Mouse (Mus musculus): ENCODE results near the gene Mtfp1. TPM values are rescaled to one million over a fixed set of nuclear protein-coding genes. Genes with fewer than 3 reads are reported as not detected.
"Not testable (repeated sequence)": the region's sequence is repeated elsewhere in the genome, so short reads cannot be mapped to it uniquely, and the experiment has no call there.

Gene Mtfp1
- polyA plus RNA-seq, 1 experiment from 2014 or later: 10.7 TPM

DNA sequence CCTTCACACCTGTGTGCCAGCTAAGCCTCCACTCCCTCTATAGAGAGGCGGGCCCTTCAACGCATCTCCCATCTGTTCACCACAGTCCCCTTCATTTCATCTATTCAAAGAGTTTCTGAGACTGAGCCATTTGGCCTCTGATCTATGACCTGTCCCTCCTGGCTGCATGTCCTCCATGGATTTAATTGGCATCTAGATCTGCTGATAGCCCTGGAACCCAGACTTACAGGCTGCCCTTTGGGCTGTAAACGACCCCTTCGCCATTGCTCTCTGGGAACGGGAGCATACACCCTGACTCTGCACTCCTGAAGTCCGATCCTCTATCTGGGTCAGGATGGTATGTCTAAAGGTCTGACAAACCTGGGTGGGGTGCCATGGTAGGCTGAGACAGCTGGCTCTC lies 17.6 kb upstream of the Mtfp1 start:
- Histone ChIP-seq H3K9me3 (no peaks in the 10 kb centered on the region), H3K9ac (no peak overlapping the region), H3K27ac (replicated peaks) (no peak overlapping the region), H3K36me3 (peaks cover 4% of the 10 kb centered on the region; the same call in 1 of the 2 replicates), H3K4me2 (no peak overlapping the region), H3K27me3 (no peaks in the 10 kb centered on the region), H3K4me1 (replicated peaks) (peaks cover 20% of the 10 kb centered on the region), H3K4me3 (no peak overlapping the region)
- ATAC-seq (ENCODE audit: low FRiP score, low read depth): no peak
- WGBS: 90% methylated on average over 6 of the region's 6 CpGs

- Histone ChIP-seq H3K36me3 (peaks cover 4% of the 10 kb centered on the region; the same call in 1 of the 2 replicates), H3K9ac (no peak overlapping the region), H3K27ac (replicated peaks) (no peak overlapping the region), H3K27me3 (no peaks in the 10 kb centered on the region), H3K9me3 (no peaks in the 10 kb centered on the region), H3K4me1 (replicated peaks) (peaks cover 11% of the 10 kb centered on the region), H3K4me3 (no peak overlapping the region), H3K4me2 (no peak overlapping the region)
- no peak for ATAC-seq (ENCODE audit: low FRiP score, low read depth)
- 95% methylated on average over 4 of the region's 4 CpGs for WGBS
Observed at GRCm38 (mm10) chr11:4112033-4112432, 16.8 kb upstream of the Mtfp1 start.

GRCm38 (mm10) chr11:4108691-4109090 lies 13.4 kb upstream of the Mtfp1 start:
- H3K9ac ChIP-seq: no peak overlapping the region
- H3K27me3 ChIP-seq: no peaks in the 10 kb centered on the region
- 84% methylated on average over 7 of the region's 7 CpGs for WGBS
- no peaks in the 10 kb centered on the region for H3K9me3 ChIP-seq
- no peak overlapping the region for H3K4me2 ChIP-seq
- peaks cover 4% of the 10 kb centered on the region; the same call in 1 of the 2 replicates for H3K36me3 ChIP-seq
- H3K4me1 ChIP-seq (replicated peaks): no peaks in the 10 kb centered on the region
- H3K4me3 ChIP-seq: no peak overlapping the region
- no peak for ATAC-seq (ENCODE audit: low FRiP score, low read depth)
- H3K27ac ChIP-seq (replicated peaks): no peak overlapping the region

DNA sequence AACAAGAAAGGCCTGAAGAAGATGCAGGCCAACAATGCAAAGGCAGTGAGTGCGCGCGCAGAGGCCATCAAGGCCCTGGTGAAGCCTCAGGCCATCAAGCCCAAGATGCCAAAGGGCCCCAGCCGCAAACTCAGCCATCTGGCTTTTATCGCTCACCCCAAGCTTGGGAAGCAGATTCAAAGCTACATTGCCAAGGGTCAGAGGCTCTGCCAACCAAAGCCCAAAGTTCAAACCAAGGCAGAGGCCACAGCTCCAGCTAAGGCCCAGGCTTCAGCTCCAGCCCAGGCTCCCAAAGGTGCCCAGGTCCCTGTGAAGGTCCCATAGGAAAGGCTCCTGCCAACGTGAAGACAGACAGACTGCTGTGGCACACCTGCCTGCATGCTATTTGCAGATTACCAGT lies 12.7 kb upstream of the Mtfp1 start:
- ATAC-seq (ENCODE audit: low FRiP score, low read depth); H3K4me2 ChIP-seq; H3K36me3 ChIP-seq; H3K27ac ChIP-seq (replicated peaks); H3K4me3 ChIP-seq; H3K9ac ChIP-seq; H3K9me3 ChIP-seq; H3K4me1 ChIP-seq (replicated peaks); H3K27me3 ChIP-seq: not testable (repeated sequence)
- 94% methylated on average over 6 of the region's 6 CpGs for WGBS

DNA sequence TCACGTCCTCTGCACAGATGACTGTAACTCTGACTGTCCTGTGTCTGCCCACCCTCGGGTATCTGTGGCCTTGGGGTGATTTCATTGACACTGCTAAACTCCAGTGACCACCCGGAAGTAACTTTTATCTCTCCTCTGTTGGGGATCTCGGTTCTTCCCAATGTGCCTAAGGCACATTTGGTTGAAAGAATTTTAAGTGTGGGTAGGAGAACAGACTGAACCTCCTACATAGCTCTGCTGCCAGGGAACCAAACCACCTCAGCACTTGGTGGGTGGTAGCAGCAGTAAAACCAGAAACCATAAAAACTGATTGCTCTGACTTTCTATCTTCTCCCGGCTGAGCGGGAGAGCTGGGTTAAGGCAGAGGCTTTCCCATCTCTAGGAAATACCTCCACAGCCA lies 10.2 kb upstream of the Mtfp1 start:
- H3K27me3 ChIP-seq: no peaks in the 10 kb centered on the region
- H3K27ac ChIP-seq (replicated peaks): no peak overlapping the region
- no peaks in the 10 kb centered on the region for H3K4me1 ChIP-seq (replicated peaks)
- H3K4me2 ChIP-seq: no peak overlapping the region
- WGBS: 81% methylated on average over 6 of the region's 6 CpGs
- H3K9ac ChIP-seq: no peak overlapping the region
- peaks cover 3% of the 10 kb centered on the region; the same call in 1 of the 2 replicates for H3K36me3 ChIP-seq
- H3K9me3 ChIP-seq: no peaks in the 10 kb centered on the region
- no peak overlapping the region for H3K4me3 ChIP-seq
- no peak for ATAC-seq (ENCODE audit: low FRiP score, low read depth)

DNA sequence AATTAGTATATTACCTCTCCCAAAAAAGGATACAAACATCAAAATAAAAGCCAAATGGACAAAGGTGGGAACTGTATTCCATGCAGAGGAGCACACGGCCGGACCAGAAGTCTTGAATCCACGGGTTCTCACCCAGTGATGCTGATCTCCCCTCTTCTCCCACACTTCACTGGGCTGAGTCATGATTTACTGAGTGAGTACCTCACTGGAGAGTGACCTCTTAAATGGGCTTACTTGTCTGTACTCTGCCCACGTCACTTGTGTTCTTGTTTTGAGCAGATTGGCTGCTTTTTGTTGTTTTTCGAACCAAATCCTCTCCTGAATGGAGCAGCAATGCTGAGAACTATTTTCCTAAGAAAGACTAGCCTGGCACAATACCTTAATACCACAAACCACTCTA lies 9.7 kb upstream of the Mtfp1 start:
- 87% methylated on average over 5 of the region's 5 CpGs for WGBS

GRCm38 (mm10) chr11:4103522-4103921 lies 8.3 kb upstream of the Mtfp1 start:
- 84% methylated on average over 14 of the region's 14 CpGs for WGBS
- ATAC-seq (ENCODE audit: low FRiP score, low read depth): no peak
- Histone ChIP-seq H3K4me2 (no peak overlapping the region), H3K4me1 (replicated peaks) (no peaks in the 10 kb centered on the region), H3K9ac (no peak overlapping the region), H3K9me3 (no peaks in the 10 kb centered on the region), H3K27me3 (no peaks in the 10 kb centered on the region), H3K27ac (replicated peaks) (no peak overlapping the region), H3K36me3 (no peaks in the 10 kb centered on the region), H3K4me3 (no peak overlapping the region)

More for the DNA sequence above, 9.7 kb upstream of the Mtfp1 start:
- H3K4me1 ChIP-seq (replicated peaks): no peaks in the 10 kb centered on the region
- no peak overlapping the region for H3K9ac ChIP-seq
- H3K27me3 ChIP-seq: no peaks in the 10 kb centered on the region
- no peaks in the 10 kb centered on the region for H3K36me3 ChIP-seq
- no peak overlapping the region for H3K4me2 ChIP-seq
- no peak overlapping the region for H3K27ac ChIP-seq (replicated peaks)
- no peak overlapping the region for H3K4me3 ChIP-seq
- ATAC-seq (ENCODE audit: low FRiP score, low read depth): no peak
- no peaks in the 10 kb centered on the region for H3K9me3 ChIP-seq

DNA sequence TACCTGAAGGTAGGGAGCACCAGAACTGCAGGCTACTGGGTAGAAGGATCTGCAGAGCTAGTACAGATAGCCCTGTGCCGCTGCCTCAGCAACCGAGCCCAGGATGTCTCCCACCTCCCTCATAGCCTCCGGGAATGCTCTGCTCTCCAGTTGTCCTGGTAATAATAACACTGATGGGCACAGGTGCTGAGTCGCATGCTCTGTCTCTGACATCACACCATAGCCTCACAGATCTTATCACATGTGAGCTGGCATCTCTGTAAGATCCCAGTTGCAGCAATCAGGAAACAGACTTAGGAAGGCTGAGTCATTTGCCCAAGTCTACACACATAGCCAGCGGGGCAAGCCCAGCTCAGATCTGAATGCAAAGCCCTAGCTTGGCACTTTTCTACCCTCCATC lies 6.6 kb upstream of the Mtfp1 start:
- no peak overlapping the region for H3K27ac ChIP-seq (replicated peaks)
- no peak overlapping the region for H3K4me3 ChIP-seq
- H3K9ac ChIP-seq: no peak overlapping the region
- H3K27me3 ChIP-seq: no peaks in the 10 kb centered on the region
- H3K4me2 ChIP-seq: no peak overlapping the region
- peaks cover 11% of the 10 kb centered on the region for H3K4me1 ChIP-seq (replicated peaks)
- no peaks in the 10 kb centered on the region for H3K36me3 ChIP-seq
- WGBS: 90% methylated on average over 5 of the region's 5 CpGs
- ATAC-seq (ENCODE audit: low FRiP score, low read depth): no peak
- no peaks in the 10 kb centered on the region for H3K9me3 ChIP-seq

DNA sequence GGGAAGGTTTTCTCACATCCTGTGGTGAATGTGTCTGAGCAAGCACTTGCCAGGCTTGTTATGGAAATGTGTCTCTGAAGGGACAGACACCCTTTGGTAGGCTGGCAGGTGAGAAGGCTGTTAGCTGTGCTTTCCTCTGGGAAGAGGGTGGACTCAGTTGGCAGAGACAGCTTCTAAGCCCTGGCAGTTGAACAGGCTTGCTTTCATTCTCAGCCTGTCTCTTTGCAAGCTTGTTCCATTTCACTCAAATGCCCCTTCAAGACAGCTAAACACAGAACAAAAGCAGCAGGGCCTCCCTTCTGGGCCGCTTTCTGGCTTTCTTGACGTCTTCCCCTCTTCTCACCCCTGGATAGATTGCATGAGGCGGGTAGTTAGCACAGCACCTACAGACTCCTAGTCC lies 4.2 kb upstream of the Mtfp1 start:
- no peaks in the 10 kb centered on the region for H3K9me3 ChIP-seq
- no peak overlapping the region for H3K27ac ChIP-seq (replicated peaks)
- H3K4me1 ChIP-seq (replicated peaks): peaks cover 26% of the 10 kb centered on the region
- H3K4me3 ChIP-seq: no peak overlapping the region
- ATAC-seq (ENCODE audit: low FRiP score, low read depth): no peak
- no peaks in the 10 kb centered on the region for H3K27me3 ChIP-seq
- no peaks in the 10 kb centered on the region for H3K36me3 ChIP-seq
- H3K4me2 ChIP-seq: no peak overlapping the region
- 65% methylated on average over 3 of the region's 3 CpGs for WGBS
- H3K9ac ChIP-seq: no peak overlapping the region

GRCm38 (mm10) chr11:4098816-4099215 lies 3.6 kb upstream of the Mtfp1 start:
- Histone ChIP-seq H3K4me1 (replicated peaks) (peaks cover 30% of the 10 kb centered on the region), H3K9ac (no peak overlapping the region), H3K27ac (replicated peaks) (no peak overlapping the region), H3K4me3 (no peak overlapping the region), H3K4me2 (no peak overlapping the region), H3K9me3 (no peaks in the 10 kb centered on the region), H3K36me3 (no peaks in the 10 kb centered on the region), H3K27me3 (no peaks in the 10 kb centered on the region)
- ATAC-seq (ENCODE audit: low FRiP score, low read depth): no peak
- WGBS: 74% methylated on average over 7 of the region's 7 CpGs

DNA sequence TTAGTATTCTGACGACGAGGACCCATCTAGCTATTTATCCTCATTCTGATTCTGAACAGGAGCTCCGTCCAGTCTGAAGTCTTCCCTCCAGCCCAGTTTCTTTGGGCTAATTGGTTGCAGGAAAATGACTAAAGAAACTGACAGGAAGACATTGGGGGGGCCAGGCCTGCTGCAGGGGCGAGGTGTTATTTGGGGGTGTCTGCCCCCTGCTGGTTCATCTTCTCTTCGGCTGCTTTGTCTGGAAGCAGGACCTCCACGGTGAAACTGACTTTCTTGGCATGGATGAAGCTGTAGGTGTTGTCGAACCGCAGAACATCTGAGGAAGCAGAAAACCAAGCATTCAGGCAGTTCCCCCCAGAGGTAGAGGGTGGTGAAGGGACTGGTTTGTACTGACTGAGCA lies 2.9 kb upstream of the Mtfp1 start:
- Histone ChIP-seq H3K9ac (no peak overlapping the region), H3K27me3 (no peaks in the 10 kb centered on the region), H3K36me3 (peaks cover 4% of the 10 kb centered on the region; the same call in 1 of the 2 replicates), H3K9me3 (no peaks in the 10 kb centered on the region), H3K27ac (replicated peaks) (no peak overlapping the region), H3K4me2 (no peak overlapping the region), H3K4me1 (replicated peaks) (peaks cover 30% of the 10 kb centered on the region), H3K4me3 (no peak overlapping the region)
- ATAC-seq (ENCODE audit: low FRiP score, low read depth): no peak
- WGBS: 62% methylated on average over 8 of the region's 8 CpGs

DNA sequence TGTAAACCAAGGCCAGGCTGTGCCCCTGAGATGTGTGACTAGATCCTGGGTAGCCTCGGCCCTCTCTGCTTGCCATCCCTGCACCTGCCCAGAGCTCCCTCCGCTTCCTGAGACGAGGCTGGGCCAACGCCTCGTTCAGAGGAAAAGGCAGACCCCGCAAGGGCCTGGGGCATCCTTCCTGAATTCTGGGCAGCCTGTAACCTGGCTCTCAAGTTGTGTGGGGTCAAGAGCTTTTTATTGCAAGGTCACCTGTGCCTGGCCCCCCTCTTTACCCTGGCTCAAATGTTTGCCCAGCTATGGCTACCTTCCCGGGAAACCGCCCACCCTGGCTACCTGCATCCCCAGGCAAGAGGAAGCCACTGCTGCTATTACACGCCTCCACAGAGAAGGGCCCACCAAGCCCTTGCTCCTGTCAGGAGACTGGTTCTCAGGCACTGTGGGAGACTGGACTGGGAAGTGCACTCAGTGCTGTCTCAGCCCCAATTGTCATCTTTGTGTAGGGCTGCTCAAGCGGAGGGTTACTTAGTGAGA lies 1.9 kb upstream of the Mtfp1 start:
- peak; percentile 28; the same call in 1 of the 2 replicates for ATAC-seq (ENCODE audit: low FRiP score, low read depth)
- Histone ChIP-seq H3K36me3 (peaks cover 7% of the 10 kb centered on the region), H3K9ac (peak overlapping the region; percentile 66), H3K4me2 (peak overlapping the region; percentile 95), H3K9me3 (no peaks in the 10 kb centered on the region), H3K27ac (replicated peaks) (peak overlapping the region; percentile 90), H3K27me3 (no peaks in the 10 kb centered on the region), H3K4me1 (replicated peaks) (peaks cover 30% of the 10 kb centered on the region), H3K4me3 (peak overlapping the region; percentile 58)
- WGBS: 29% methylated on average over 10 of the region's 10 CpGs

Measured in hindbrain, embryonic 15.5 days (tissue).